Mouse (Mus musculus): ENCODE data around the gene Tmprss11g. TPM values are rescaled to one million over a fixed set of nuclear protein-coding genes. Genes with fewer than 3 reads are reported as not detected.

Tmprss11g gene
- 0.14 TPM in 1 of 2 replicates, not detected in the other for polyA plus RNA-seq (2015; fragmentation: Nextera tagmentation; extraction: Ambion mirVana)

GRCm38 (mm10) chr5:86518500-86518899 is at the start of gene Tmprss11g:
Gene Tmprss11g (minus strand): TSS chr5:86518600.
- no peak for ATAC-seq (ENCODE audit: borderline replicate concordance, extremely low read depth, low FRiP score, low TSS enrichment)
- WGBS: 65% methylated on average over 9 of the region's 9 CpGs
- H3K9me3 ChIP-seq: no peaks in the 10 kb centered on the region

GRCm38 (mm10) chr5:86546693-86547092 is 28.3 kb upstream of the Tmprss11g start:
- 88% methylated on average over 2 of the region's 2 CpGs for WGBS
- Histone ChIP-seq H3K27ac (no peak overlapping the region), H3K9me3 (no peaks in the 10 kb centered on the region), H3K36me3 (no peaks in the 10 kb centered on the region), H3K27me3 (no peaks in the 10 kb centered on the region), H3K4me3 (no peak overlapping the region), H3K4me2 (no peak overlapping the region), H3K9ac (no peak overlapping the region), H3K4me1 (no peaks in the 10 kb centered on the region)
- no peak for ATAC-seq (ENCODE audit: borderline replicate concordance, extremely low read depth, low FRiP score, low TSS enrichment)

More at GRCm38 (mm10) chr5:86518500-86518899, at the start of gene Tmprss11g:
- H3K4me3 ChIP-seq: no peak within 1 kb of the TSS
- no peaks in the 10 kb centered on the region for H3K36me3 ChIP-seq
- no peak within 1 kb of the TSS for H3K27ac ChIP-seq
- H3K9ac ChIP-seq: no peak within 1 kb of the TSS
- H3K4me1 ChIP-seq: no peaks in the 10 kb centered on the region
- no peaks in the 10 kb centered on the region for H3K27me3 ChIP-seq
- H3K4me2 ChIP-seq: no peak within 1 kb of the TSS

GRCm38 (mm10) chr5:86540601-86541000 is 22.2 kb upstream of the Tmprss11g start:
- Histone ChIP-seq H3K4me3 (no peak overlapping the region), H3K27ac (no peak overlapping the region), H3K27me3 (no peaks in the 10 kb centered on the region), H3K4me2 (no peak overlapping the region), H3K4me1 (no peaks in the 10 kb centered on the region), H3K36me3 (no peaks in the 10 kb centered on the region), H3K9ac (no peak overlapping the region), H3K9me3 (no peaks in the 10 kb centered on the region)
- WGBS: 40% methylated on average over 3 of the region's 3 CpGs
- no peak for ATAC-seq (ENCODE audit: borderline replicate concordance, extremely low read depth, low FRiP score, low TSS enrichment)

GRCm38 (mm10) chr5:86528725-86529124 is 10.3 kb upstream of the Tmprss11g start:
- no peaks in the 10 kb centered on the region for H3K36me3 ChIP-seq
- H3K27me3 ChIP-seq: no peaks in the 10 kb centered on the region
- H3K9ac ChIP-seq: no peak overlapping the region
- no peak overlapping the region for H3K4me3 ChIP-seq
- H3K9me3 ChIP-seq: no peaks in the 10 kb centered on the region
- H3K4me2 ChIP-seq: no peak overlapping the region
- WGBS: 44% methylated on average over 2 of the region's 2 CpGs
- no peak overlapping the region for H3K27ac ChIP-seq
- no peak for ATAC-seq (ENCODE audit: borderline replicate concordance, extremely low read depth, low FRiP score, low TSS enrichment)
- no peaks in the 10 kb centered on the region for H3K4me1 ChIP-seq

GRCm38 (mm10) chr5:86511538-86511937 is 6.9 kb downstream of the Tmprss11g start:
- H3K27me3 ChIP-seq: no peaks in the 10 kb centered on the region
- WGBS: 64% methylated on average over 5 of the region's 5 CpGs
- H3K27ac ChIP-seq: no peak overlapping the region
- H3K4me1 ChIP-seq: no peaks in the 10 kb centered on the region
- no peak overlapping the region for H3K4me2 ChIP-seq
- no peaks in the 10 kb centered on the region for H3K36me3 ChIP-seq
- H3K4me3 ChIP-seq: no peak overlapping the region
- no peaks in the 10 kb centered on the region for H3K9me3 ChIP-seq
- no peak for ATAC-seq (ENCODE audit: borderline replicate concordance, extremely low read depth, low FRiP score, low TSS enrichment)
- H3K9ac ChIP-seq: no peak overlapping the region

GRCm38 (mm10) chr5:86493453-86493852 is 24.9 kb downstream of the Tmprss11g start:
- Histone ChIP-seq H3K9me3 (no peaks in the 10 kb centered on the region), H3K4me3 (no peak overlapping the region), H3K27ac (no peak overlapping the region), H3K4me1 (no peaks in the 10 kb centered on the region), H3K27me3 (no peaks in the 10 kb centered on the region), H3K36me3 (no peaks in the 10 kb centered on the region), H3K4me2 (no peak overlapping the region), H3K9ac (no peak overlapping the region)
- WGBS: 61% methylated on average over 1 of the region's 1 CpGs
- no peak for ATAC-seq (ENCODE audit: borderline replicate concordance, extremely low read depth, low FRiP score, low TSS enrichment)

- H3K9me3 ChIP-seq: no peaks in the 10 kb centered on the region
- H3K27ac ChIP-seq: no peak overlapping the region
- H3K9ac ChIP-seq: no peak overlapping the region
- no peak overlapping the region for H3K4me3 ChIP-seq
- WGBS: 56% methylated on average over 2 of the region's 2 CpGs
- no peaks in the 10 kb centered on the region for H3K36me3 ChIP-seq
- no peak overlapping the region for H3K4me2 ChIP-seq
- no peaks in the 10 kb centered on the region for H3K4me1 ChIP-seq
- H3K27me3 ChIP-seq: no peaks in the 10 kb centered on the region
- ATAC-seq (ENCODE audit: borderline replicate concordance, extremely low read depth, low FRiP score, low TSS enrichment): no peak
Measured at GRCm38 (mm10) chr5:86482562-86482961, 35.8 kb downstream of the Tmprss11g start.

GRCm38 (mm10) chr5:86482031-86482430 is 36.4 kb downstream of the Tmprss11g start:
- no peak for ATAC-seq (ENCODE audit: borderline replicate concordance, extremely low read depth, low FRiP score, low TSS enrichment)
- Histone ChIP-seq H3K36me3 (no peaks in the 10 kb centered on the region), H3K9ac (no peak overlapping the region), H3K4me2 (no peak overlapping the region), H3K4me1 (no peaks in the 10 kb centered on the region), H3K9me3 (no peaks in the 10 kb centered on the region), H3K4me3 (no peak overlapping the region), H3K27ac (no peak overlapping the region), H3K27me3 (no peaks in the 10 kb centered on the region)
- 76% methylated on average over 1 of the region's 1 CpGs for WGBS

GRCm38 (mm10) chr5:86473859-86474258 is 44.5 kb downstream of the Tmprss11g start:
- ATAC-seq (ENCODE audit: borderline replicate concordance, extremely low read depth, low FRiP score, low TSS enrichment): no peak
- no peaks in the 10 kb centered on the region for H3K36me3 ChIP-seq
- H3K27me3 ChIP-seq: no peaks in the 10 kb centered on the region
- H3K9ac ChIP-seq: no peak overlapping the region
- 64% methylated on average over 9 of the region's 9 CpGs for WGBS
- H3K4me1 ChIP-seq: no peaks in the 10 kb centered on the region
- H3K27ac ChIP-seq: no peak overlapping the region
- no peak overlapping the region for H3K4me3 ChIP-seq
- H3K4me2 ChIP-seq: no peak overlapping the region
- no peaks in the 10 kb centered on the region for H3K9me3 ChIP-seq

- no peaks in the 10 kb centered on the region for H3K9me3 ChIP-seq
- H3K4me2 ChIP-seq: no peak within 1 kb of the TSS
- H3K36me3 ChIP-seq: no peaks in the 10 kb centered on the region
- no peak within 1 kb of the TSS for H3K27ac ChIP-seq
- H3K27me3 ChIP-seq: no peaks in the 10 kb centered on the region
- ATAC-seq (ENCODE audit: borderline replicate concordance, extremely low read depth, low FRiP score, low TSS enrichment): no peak
- WGBS: 57% methylated on average over 4 of the region's 4 CpGs
- H3K4me1 ChIP-seq: no peaks in the 10 kb centered on the region
- H3K4me3 ChIP-seq: no peak within 1 kb of the TSS
- no peak within 1 kb of the TSS for H3K9ac ChIP-seq
Measured at GRCm38 (mm10) chr5:86468890-86469289, 49.5 kb downstream of the Tmprss11g start, which contains the start of gene Tmprss11a. Gene Tmprss11a (minus strand): TSS chr5:86468990.

- H3K27ac ChIP-seq: no peak overlapping the region
- H3K9me3 ChIP-seq: no peaks in the 10 kb centered on the region
- H3K4me3 ChIP-seq: no peak overlapping the region
- WGBS: 56% methylated on average over 2 of the region's 2 CpGs
- no peaks in the 10 kb centered on the region for H3K4me1 ChIP-seq
- no peaks in the 10 kb centered on the region for H3K36me3 ChIP-seq
- no peaks in the 10 kb centered on the region for H3K27me3 ChIP-seq
- no peak for ATAC-seq (ENCODE audit: borderline replicate concordance, extremely low read depth, low FRiP score, low TSS enrichment)
- no peak overlapping the region for H3K9ac ChIP-seq
- no peak overlapping the region for H3K4me2 ChIP-seq
Measured at GRCm38 (mm10) chr5:86439306-86439705, 79.1 kb downstream of the Tmprss11g start.

- no peaks in the 10 kb centered on the region for H3K27me3 ChIP-seq
- H3K27ac ChIP-seq: no peak overlapping the region
- no peaks in the 10 kb centered on the region for H3K9me3 ChIP-seq
- no peaks in the 10 kb centered on the region for H3K4me1 ChIP-seq
- H3K36me3 ChIP-seq: no peaks in the 10 kb centered on the region
- no peak for ATAC-seq (ENCODE audit: borderline replicate concordance, extremely low read depth, low FRiP score, low TSS enrichment)
- no peak overlapping the region for H3K4me2 ChIP-seq
- H3K9ac ChIP-seq: no peak overlapping the region
- no peak overlapping the region for H3K4me3 ChIP-seq
Measured at GRCm38 (mm10) chr5:86438548-86438947, 79.9 kb downstream of the Tmprss11g start.

Data from lung, embryonic 15.5 days (tissue).